Mouse (Mus musculus) heart, embryonic 13.5 days (tissue): ENCODE measurements around the gene Ncstn. TPM values are rescaled to one million over a fixed set of nuclear protein-coding genes. Genes with fewer than 3 reads are reported as not detected.
A peak's percentile ranks its signal among the peaks of the same experiment; 100 is the strongest.

Experiments used
- ATAC-seq: fragments of 200-750 bp; cut with Nextera tagmentation; 2 replicates; pipeline ENCODE4 v1.8.0; 2017; ENCODE audit warnings: moderate TSS enrichment; ENCODE audit not compliant: insufficient number of reproducible peaks, low FRiP score, low TSS enrichment; ENCODE audit errors: extremely low read depth
- H3K27ac ChIP-seq: fragments of 300-500 bp; sonication (generic); replicated peaks from 2 replicates; pipeline ENCODE4 v1.5.1; 2015; ENCODE audit warnings: moderate library complexity, mild to moderate bottlenecking, inconsistent platforms
- H3K27me3 ChIP-seq: fragments of 300-500 bp; sonication (generic); replicated peaks from 2 replicates; pipeline ENCODE4 v1.6.1; 2015; ENCODE audit warnings: mild to moderate bottlenecking, inconsistent platforms
- H3K36me3 ChIP-seq: fragments of 300-500 bp; sonication (generic); 2 replicates; pipeline ENCODE4 v1.6.1; 2015; ENCODE audit warnings: mild to moderate bottlenecking, inconsistent platforms
- H3K4me1 ChIP-seq: fragments of 300-500 bp; sonication (generic); 2 replicates; pipeline ENCODE4 v1.6.1; 2015; ENCODE audit warnings: inconsistent platforms
- H3K4me2 ChIP-seq: fragments of 300-500 bp; sonication (generic); 2 replicates; pipeline ENCODE4 v1.6.1; 2015; ENCODE audit warnings: inconsistent platforms, mild to moderate bottlenecking, moderate library complexity
- H3K4me3 ChIP-seq: fragments of 300-500 bp; sonication (generic); 2 replicates; pipeline ENCODE4 v1.5.1; 2015; ENCODE audit warnings: moderate library complexity, mild to moderate bottlenecking, inconsistent platforms
- H3K9ac ChIP-seq: fragments of 300-500 bp; sonication (generic); 2 replicates; pipeline ENCODE4 v1.6.1; 2015; ENCODE audit warnings: inconsistent platforms, mild to moderate bottlenecking, moderate library complexity
- H3K9me3 ChIP-seq: fragments of 300-500 bp; sonication (generic); 2 replicates; pipeline ENCODE4 v1.6.1; 2016; ENCODE audit warnings: inconsistent platforms
- WGBS: fragments of 180-500 bp; shearing (Covaris S2); methylation state at CpG from one replicate; pipeline ENCODE4 v1.1.7; 2015; ENCODE audit warnings: mixed read lengths; 5-methylcytosine and 5-hydroxymethylcytosine counted together
- polyA plus RNA-seq: library from polyadenylated mRNA; unstranded; fragments of >200 nt; fragmentation: Nextera tagmentation; extraction: Ambion mirVana; gene quantifications from 2 replicates; pipeline ENCODE4 v1.2.1, GENCODE M21; 2015

Gene Ncstn
- polyA plus RNA-seq, 1 experiment from 2014 or later, result 115 TPM

DNA sequence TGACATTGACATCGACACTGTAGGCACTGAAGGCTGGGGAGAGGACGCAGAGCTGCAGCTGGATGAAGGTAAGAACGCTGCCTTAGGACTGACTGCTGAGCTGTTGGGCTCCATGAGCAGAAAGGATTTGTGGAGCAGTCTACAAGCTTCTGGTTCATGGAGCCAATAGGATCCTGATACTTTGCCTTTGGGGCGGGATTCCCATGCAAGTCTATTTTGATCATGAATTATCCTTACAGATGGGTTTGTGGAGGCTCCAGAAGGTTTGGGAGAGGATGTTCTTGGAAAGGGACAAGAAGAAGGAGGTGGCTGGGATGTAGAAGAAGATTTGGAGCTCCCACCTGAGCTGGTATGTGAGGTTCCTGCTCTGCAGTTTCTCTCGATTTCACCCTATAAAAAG is 34.4 kb upstream of the Ncstn start:
- H3K9ac ChIP-seq, result no peak overlapping the region
- H3K27me3 ChIP-seq, result no peaks in the 10 kb centered on the region
- no peak overlapping the region for H3K4me2 ChIP-seq
- H3K36me3 ChIP-seq, result peaks cover 99% of the 10 kb centered on the region
- no peak overlapping the region for H3K4me3 ChIP-seq
- H3K9me3 ChIP-seq, result no peaks in the 10 kb centered on the region
- no peaks in the 10 kb centered on the region for H3K4me1 ChIP-seq
- 90% methylated on average over 5 of the region's 5 CpGs for WGBS
- no peak overlapping the region for H3K27ac ChIP-seq
- no peak for ATAC-seq

DNA sequence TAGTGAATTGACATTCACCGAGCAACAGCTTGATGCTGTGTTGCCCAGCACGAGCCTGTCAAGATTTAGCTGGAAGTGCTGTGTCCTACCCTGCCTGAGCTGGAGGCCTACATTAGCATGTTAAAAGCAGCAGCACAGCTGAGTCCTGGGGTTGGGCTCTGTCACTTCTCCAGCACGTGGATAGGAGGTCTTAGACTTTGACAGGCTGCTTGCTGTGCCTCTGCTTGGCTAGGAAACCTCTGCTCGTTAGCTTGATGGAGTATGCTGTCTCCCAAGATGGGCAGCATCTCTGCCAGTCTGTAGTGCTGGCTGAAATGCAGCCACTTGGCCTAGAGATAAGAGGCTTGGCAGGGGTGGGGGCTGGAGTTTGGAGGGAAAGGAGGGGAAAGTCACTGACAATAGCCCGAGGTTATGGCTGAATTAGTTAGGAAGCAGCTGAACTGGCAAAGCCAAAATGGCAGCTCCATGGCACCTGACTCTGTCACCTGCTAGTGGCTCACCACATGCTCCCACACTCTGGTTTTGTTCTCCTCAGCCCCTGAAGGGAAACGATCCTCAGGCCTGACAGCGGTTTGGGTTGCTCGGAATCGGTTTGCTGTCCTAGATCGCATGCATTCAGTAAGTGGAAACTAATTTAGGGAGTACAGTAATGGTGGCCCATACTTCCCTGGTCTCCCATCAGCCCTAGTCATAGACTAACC is 25.3 kb upstream of the Ncstn start:
- Histone ChIP-seq H3K27me3 (no peaks in the 10 kb centered on the region), H3K36me3 (peaks cover 99% of the 10 kb centered on the region), H3K27ac (no peak overlapping the region), H3K4me3 (no peak overlapping the region), H3K9me3 (no peaks in the 10 kb centered on the region), H3K9ac (no peak overlapping the region), H3K4me1 (peaks cover 4% of the 10 kb centered on the region; the same call in 1 of the 2 replicates), H3K4me2 (no peak overlapping the region)
- WGBS, result 65% methylated on average over 10 of the region's 10 CpGs
- no peak for ATAC-seq

DNA sequence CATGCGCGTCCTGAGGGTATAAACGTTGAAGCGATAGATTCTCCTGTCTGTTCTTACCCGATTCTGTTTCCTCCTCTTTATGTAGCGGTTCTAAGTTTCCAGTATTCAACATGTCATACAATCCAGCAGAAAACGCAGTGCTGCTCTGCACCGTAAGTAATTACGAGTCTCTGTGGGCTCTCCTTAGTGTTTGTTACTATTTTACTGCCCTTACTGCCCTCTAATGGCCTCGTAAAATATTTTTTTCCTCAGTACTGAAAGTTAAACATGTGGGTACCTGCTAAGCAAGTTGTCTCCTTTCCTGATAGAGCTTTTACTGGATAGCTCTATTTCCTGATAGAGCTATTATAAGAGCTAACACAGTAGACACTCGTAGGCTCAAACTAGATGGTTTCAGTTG is 22.5 kb upstream of the Ncstn start:
- Histone ChIP-seq H3K4me3 (no peak overlapping the region), H3K27me3 (no peaks in the 10 kb centered on the region), H3K9me3 (no peaks in the 10 kb centered on the region), H3K9ac (no peak overlapping the region), H3K4me1 (peaks cover 4% of the 10 kb centered on the region; the same call in 1 of the 2 replicates), H3K36me3 (peaks cover 98% of the 10 kb centered on the region), H3K27ac (no peak overlapping the region), H3K4me2 (no peak overlapping the region)
- ATAC-seq, result no peak
- 81% methylated on average over 11 of the region's 11 CpGs for WGBS

DNA sequence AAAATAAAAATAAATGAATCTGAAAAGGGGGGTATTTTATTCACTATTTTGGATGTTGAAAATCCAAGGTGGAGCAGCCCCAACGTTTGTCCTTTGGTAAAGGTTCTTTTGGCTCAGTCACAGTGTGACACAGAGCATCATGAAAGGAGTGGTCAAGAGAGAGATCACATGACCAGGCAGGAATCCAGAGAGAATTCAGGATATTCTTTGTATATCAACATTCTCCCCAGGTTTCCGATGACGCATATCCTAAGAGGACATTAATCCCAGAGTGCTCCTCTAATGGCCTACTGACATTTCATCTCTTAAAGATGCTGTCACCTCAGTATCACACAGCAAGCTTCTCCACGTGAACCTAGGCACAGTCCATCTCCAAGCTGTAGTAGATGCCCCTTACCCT is 21.0 kb upstream of the Ncstn start:
- 77% methylated on average over 4 of the region's 4 CpGs for WGBS
- no peak overlapping the region for H3K4me2 ChIP-seq

DNA sequence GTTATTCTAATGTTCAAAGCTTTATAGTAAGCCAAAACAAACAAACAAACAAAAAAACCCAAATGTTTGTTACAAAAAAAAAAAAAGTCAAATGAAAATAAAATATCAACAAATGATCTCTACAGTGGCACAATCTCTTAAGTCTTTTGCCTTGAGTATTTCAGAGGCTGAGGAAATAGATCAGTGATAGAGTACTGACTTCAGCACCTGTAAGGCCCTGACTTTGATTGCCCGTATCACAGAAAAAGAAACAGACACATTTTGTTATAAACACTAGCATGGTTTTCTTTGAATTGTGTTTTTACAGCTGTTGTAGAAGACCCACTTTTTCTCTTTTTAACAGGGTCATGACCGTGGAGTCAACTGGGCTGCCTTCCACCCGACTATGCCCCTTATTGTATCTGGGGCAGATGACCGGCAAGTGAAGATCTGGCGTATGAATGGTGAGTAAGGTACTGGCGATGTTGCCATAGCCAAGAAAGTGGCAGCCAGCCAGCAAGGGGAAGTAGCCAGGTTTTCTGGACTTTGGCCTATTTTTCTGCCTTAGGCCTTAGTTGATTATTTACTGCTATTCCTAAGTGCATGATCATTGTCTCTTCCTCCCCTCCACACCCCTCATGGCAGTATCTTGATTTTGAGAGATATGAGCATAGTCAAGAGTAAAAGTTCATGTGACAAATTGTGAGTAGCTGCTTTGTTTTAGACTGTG is 16.9 kb upstream of the Ncstn start:
- H3K4me1 ChIP-seq, result peaks cover 13% of the 10 kb centered on the region
- H3K36me3 ChIP-seq, result peaks cover 89% of the 10 kb centered on the region
- no peak overlapping the region for H3K9ac ChIP-seq
- H3K27ac ChIP-seq, result no peak overlapping the region
- no peaks in the 10 kb centered on the region for H3K9me3 ChIP-seq
- ATAC-seq, result no peak
- no peak overlapping the region for H3K4me2 ChIP-seq
- no peaks in the 10 kb centered on the region for H3K27me3 ChIP-seq
- WGBS, result 81% methylated on average over 6 of the region's 6 CpGs
- H3K4me3 ChIP-seq, result no peak overlapping the region

More for the DNA sequence above, 21.0 kb upstream of the Ncstn start:
- Histone ChIP-seq H3K9me3 (no peaks in the 10 kb centered on the region), H3K36me3 (peaks cover 95% of the 10 kb centered on the region), H3K4me1 (peaks cover 4% of the 10 kb centered on the region; the same call in 1 of the 2 replicates), H3K9ac (no peak overlapping the region), H3K4me3 (no peak overlapping the region), H3K27me3 (no peaks in the 10 kb centered on the region), H3K27ac (no peak overlapping the region)
- no peak for ATAC-seq

DNA sequence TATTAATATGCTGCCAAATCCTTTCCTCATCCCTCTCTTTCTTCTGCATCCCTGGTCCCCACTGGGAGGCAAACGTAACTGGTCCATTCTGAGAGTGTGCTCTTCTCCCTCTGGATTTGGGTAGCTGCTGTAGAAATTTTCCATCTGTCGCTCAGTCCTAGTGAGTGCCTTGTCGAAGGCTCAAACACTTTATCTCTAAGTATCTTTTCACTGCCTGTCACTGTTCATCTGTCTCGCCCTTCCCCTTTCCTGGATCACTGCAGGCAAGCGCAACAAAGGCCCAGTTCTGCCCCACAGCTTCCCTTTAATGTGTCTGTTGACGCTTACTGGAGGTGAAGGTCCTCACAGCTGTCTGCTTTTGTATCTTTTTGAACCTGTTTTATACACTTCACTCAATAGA is 12.6 kb upstream of the Ncstn start:
- Histone ChIP-seq H3K4me3 (no peak overlapping the region), H3K4me2 (no peak overlapping the region), H3K36me3 (peaks cover 86% of the 10 kb centered on the region), H3K27ac (peak overlapping the region; percentile 78), H3K27me3 (no peaks in the 10 kb centered on the region), H3K9me3 (no peaks in the 10 kb centered on the region), H3K9ac (no peak overlapping the region), H3K4me1 (peaks cover 28% of the 10 kb centered on the region)
- ATAC-seq, result no peak; the same call in 1 of the 2 replicates
- 32% methylated on average over 6 of the region's 6 CpGs for WGBS

DNA sequence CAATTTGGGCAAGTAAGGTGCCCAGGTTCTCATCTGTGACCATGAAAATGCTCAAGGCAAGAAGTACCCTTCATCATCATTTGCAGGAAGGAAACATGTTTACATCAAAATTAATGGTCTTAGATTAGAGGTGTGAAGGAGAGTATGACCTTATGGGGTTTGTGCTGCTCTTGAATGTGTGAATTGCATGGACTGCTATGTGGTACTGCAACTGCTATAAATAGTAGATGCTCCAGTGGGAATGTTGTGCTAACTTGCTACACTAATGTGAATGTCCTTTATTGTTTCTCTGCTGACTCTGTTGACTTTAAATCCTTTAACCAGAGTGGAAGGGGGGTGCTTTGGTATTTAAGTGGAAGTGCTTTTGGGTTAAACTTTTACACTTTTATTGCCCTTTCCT is 11.7 kb upstream of the Ncstn start:
- H3K27ac ChIP-seq, result peak overlapping the region; percentile 78
- ATAC-seq, result no peak
- peaks cover 87% of the 10 kb centered on the region for H3K36me3 ChIP-seq

DNA sequence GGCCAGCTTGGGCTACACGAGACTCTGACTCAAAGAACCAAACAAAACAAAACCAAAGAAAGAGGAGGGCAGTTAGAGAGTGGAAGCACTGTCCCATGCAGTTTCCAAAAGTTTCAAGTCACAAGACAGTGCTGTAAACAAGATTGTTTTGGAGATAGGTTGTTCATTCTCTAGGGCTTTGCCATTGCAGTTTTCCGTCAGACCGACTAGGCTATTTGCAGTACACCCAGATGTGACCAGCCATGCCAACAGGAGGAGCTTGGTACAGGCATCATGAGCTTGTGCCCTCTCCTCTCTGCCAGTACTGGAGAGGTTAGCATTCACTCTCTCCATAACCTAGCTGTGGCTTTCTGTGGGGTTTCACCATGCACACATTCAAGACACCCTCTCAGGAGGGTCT is 10.9 kb upstream of the Ncstn start:
- H3K4me1 ChIP-seq, result peaks cover 28% of the 10 kb centered on the region
- no peaks in the 10 kb centered on the region for H3K9me3 ChIP-seq
- H3K27me3 ChIP-seq, result no peaks in the 10 kb centered on the region
- H3K36me3 ChIP-seq, result peaks cover 90% of the 10 kb centered on the region
- no peak overlapping the region for H3K4me2 ChIP-seq
- H3K27ac ChIP-seq, result peak overlapping the region; percentile 78
- 57% methylated on average over 3 of the region's 3 CpGs for WGBS
- H3K4me3 ChIP-seq, result no peak overlapping the region
- H3K9ac ChIP-seq, result no peak overlapping the region
- ATAC-seq, result no peak

More for the DNA sequence above, 11.7 kb upstream of the Ncstn start:
- Histone ChIP-seq H3K9ac (peak overlapping the region; percentile 52; the same call in 1 of the 2 replicates), H3K9me3 (no peaks in the 10 kb centered on the region), H3K4me1 (peaks cover 28% of the 10 kb centered on the region), H3K4me2 (peak overlapping the region; percentile 7; the same call in 1 of the 2 replicates), H3K4me3 (no peak overlapping the region), H3K27me3 (no peaks in the 10 kb centered on the region)

DNA sequence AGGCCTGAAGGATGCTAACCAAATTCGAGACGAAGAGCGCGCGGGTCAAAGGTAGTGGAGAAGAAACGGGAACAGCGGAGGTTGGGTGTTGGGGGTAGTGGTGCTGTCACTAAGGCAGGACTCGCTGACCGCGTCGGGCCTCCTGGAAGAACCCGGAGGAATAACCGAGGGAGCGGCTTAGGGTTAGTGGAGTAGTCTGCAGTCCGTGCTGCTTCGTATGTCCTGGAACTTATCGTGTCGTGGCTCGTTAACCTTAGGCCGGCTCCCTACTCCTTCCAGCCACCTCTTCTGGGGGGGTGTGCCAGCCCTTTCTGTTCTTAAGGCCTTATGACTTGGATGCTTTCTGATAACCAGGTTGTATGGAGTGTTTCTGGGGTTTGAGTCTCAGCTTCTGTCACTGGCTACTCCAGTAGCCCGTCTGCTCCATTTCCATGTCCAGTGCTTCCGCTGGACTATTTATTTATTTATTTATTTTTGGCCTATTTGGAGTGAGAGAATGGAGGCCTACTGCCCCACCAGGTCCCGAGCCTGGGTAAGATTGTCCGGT is 377 bp upstream of the Ncstn start:
- peak overlapping the region; percentile 78 for H3K4me2 ChIP-seq
- H3K4me3 ChIP-seq, result peak overlapping the region; percentile 96
- ATAC-seq, result peak; percentile 27; the same call in 1 of the 2 replicates
- no peaks in the 10 kb centered on the region for H3K9me3 ChIP-seq
- WGBS, result under 1% methylated on average over 24 of the region's 24 CpGs
- peaks cover 33% of the 10 kb centered on the region for H3K36me3 ChIP-seq
- peak overlapping the region; percentile 98 for H3K9ac ChIP-seq
- peaks cover 30% of the 10 kb centered on the region for H3K4me1 ChIP-seq
- no peaks in the 10 kb centered on the region for H3K27me3 ChIP-seq
- H3K27ac ChIP-seq, result peak overlapping the region; percentile 84

DNA sequence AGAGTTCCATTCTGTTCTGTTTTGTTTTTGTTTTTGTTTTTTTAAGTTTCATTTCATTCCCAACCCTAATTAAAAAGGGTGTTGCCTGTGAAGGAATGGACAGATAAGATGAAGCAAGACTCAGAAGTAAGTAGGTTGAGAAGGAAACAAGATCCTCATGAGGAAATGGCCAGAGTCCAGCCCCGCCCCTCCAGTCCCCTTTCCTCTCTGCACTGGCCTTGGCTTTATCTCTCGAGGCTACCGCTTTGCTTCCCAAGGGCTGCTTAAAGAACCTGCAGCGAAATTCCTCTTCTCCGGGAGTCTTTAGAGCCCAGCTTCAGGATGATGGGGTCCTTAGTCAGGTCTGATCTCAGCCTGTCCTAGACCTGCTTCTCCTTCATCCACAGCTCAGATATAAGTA is 4.6 kb downstream of the Ncstn start:
- no peak for ATAC-seq
- Histone ChIP-seq H3K36me3 (peaks cover 74% of the 10 kb centered on the region), H3K27me3 (no peaks in the 10 kb centered on the region), H3K9ac (0 out of 2 replicates have a peak overlapping the region, but pooled peaks have one; percentile 1), H3K4me2 (no peak overlapping the region), H3K4me3 (no peak overlapping the region), H3K27ac (peak overlapping the region; percentile 16), H3K4me1 (peaks cover 9% of the 10 kb centered on the region), H3K9me3 (no peaks in the 10 kb centered on the region)
- 35% methylated on average over 5 of the region's 5 CpGs for WGBS

DNA sequence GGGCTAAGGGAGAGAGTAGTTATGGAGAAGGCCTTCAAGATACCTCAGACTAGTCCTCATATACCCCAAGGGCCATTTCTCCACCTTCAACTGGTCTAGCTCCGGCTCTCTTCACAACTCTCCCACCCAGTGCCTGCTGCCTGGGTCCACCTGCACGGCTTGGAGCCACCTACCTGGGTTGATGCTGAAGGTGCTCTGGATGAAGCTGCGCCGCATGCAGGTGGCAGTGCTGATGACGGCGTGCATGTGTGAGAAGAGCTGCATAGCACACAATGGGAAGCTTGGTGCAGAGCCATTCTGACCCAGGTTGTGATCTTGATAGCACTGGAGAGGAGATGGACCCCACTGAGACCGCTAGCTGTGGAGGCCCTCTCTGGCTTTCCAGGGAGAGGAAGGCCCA is 10.0 kb downstream of the Ncstn start:
- Histone ChIP-seq H3K4me2 (no peak overlapping the region), H3K27me3 (no peaks in the 10 kb centered on the region), H3K4me3 (no peak overlapping the region), H3K9me3 (no peaks in the 10 kb centered on the region), H3K9ac (no peak overlapping the region), H3K4me1 (peaks cover 10% of the 10 kb centered on the region), H3K27ac (no peak overlapping the region), H3K36me3 (peaks cover 98% of the 10 kb centered on the region)
- 90% methylated on average over 7 of the region's 7 CpGs for WGBS
- ATAC-seq, result no peak
